Mouse (Mus musculus) hindbrain, embryonic 14.5 days (tissue): ENCODE data around the gene Gm20441. TPM values are rescaled to one million over a fixed set of nuclear protein-coding genes. Genes with fewer than 3 reads are reported as not detected.

Experiments
- ATAC-seq: fragments of 200-750 bp; cut with Nextera tagmentation; 2 replicates; pipeline ENCODE4 v1.8.0; 2017; ENCODE audit warnings: moderate number of reproducible peaks, mild to moderate bottlenecking, moderate TSS enrichment, moderate library complexity; ENCODE audit not compliant: low FRiP score
- DNase-seq: peaks from one replicate; pipeline ENCODE4 v3.0.0-alpha.2; 2015; ENCODE audit warnings: low spot score
- H3K27ac ChIP-seq: fragments of 300-500 bp; sonication (generic); 2 replicates; pipeline ENCODE4 v1.5.1; 2014; ENCODE audit warnings: mild to moderate bottlenecking, moderate library complexity
- H3K27me3 ChIP-seq: fragments of 300-500 bp; sonication (generic); 2 replicates; pipeline ENCODE4 v1.6.1; 2014; ENCODE audit warnings: mild to moderate bottlenecking, low read length, mixed read lengths; ENCODE audit not compliant: control insufficient read depth, insufficient read depth
- H3K36me3 ChIP-seq: fragments of 300-500 bp; sonication (generic); replicated peaks from 2 replicates; pipeline ENCODE4 v1.6.1; 2014; ENCODE audit not compliant: control insufficient read depth, insufficient read depth
- H3K4me1 ChIP-seq: fragments of 300-500 bp; sonication (generic); replicated peaks from 2 replicates; pipeline ENCODE4 v1.6.1; 2014; ENCODE audit warnings: antibody characterized with exemption, low read length, mixed read lengths; ENCODE audit not compliant: control insufficient read depth, insufficient read depth
- H3K4me2 ChIP-seq: fragments of 300-500 bp; sonication (generic); replicated peaks from 2 replicates; pipeline ENCODE4 v1.6.1; 2014; ENCODE audit warnings: mild to moderate bottlenecking, moderate library complexity
- H3K4me3 ChIP-seq: fragments of 300-500 bp; sonication (generic); replicated peaks from 2 replicates; pipeline ENCODE4 v1.5.1; 2014; ENCODE audit warnings: mild to moderate bottlenecking, low read length
- H3K9ac ChIP-seq: fragments of 300-500 bp; sonication (generic); 2 replicates; pipeline ENCODE4 v1.6.1; 2014
- H3K9me3 ChIP-seq: fragments of 300-500 bp; sonication (generic); 2 replicates; pipeline ENCODE4 v1.6.1; 2016; ENCODE audit warnings: low read length; ENCODE audit not compliant: control insufficient read depth
- WGBS: fragments of 180-500 bp; shearing (Covaris S2); extraction: QIAGEN DNeasy Blood & Tissue Kit; methylation state at CpG from one replicate; pipeline ENCODE4 v1.1.7; 2014; 5-methylcytosine and 5-hydroxymethylcytosine counted together
- polyA plus RNA-seq: library from polyadenylated mRNA; unstranded; fragments of >200 nt; fragmentation: Nextera tagmentation; extraction: Ambion mirVana; gene quantifications from 2 replicates; pipeline ENCODE4 v1.2.1, GENCODE M21; 2014

Gene Gm20441
- polyA plus RNA-seq, 1 experiment from 2014 or later = not detected

- Histone ChIP-seq H3K9me3 (no peaks in the 10 kb centered on the region), H3K27ac (no peak overlapping the region), H3K4me2 (no peak overlapping the region), H3K4me3 (no peak overlapping the region), H3K36me3 (no peaks in the 10 kb centered on the region), H3K4me1 (no peaks in the 10 kb centered on the region), H3K9ac (no peak overlapping the region), H3K27me3 (no peaks in the 10 kb centered on the region)
- ATAC-seq (no peak), DNase-seq (no peak)
- WGBS = 66% methylated on average over 10 of the region's 10 CpGs
Measured at GRCm38 (mm10) chr10:75818641-75819040, 37.9 kb upstream of the Gm20441 start.

DNA sequence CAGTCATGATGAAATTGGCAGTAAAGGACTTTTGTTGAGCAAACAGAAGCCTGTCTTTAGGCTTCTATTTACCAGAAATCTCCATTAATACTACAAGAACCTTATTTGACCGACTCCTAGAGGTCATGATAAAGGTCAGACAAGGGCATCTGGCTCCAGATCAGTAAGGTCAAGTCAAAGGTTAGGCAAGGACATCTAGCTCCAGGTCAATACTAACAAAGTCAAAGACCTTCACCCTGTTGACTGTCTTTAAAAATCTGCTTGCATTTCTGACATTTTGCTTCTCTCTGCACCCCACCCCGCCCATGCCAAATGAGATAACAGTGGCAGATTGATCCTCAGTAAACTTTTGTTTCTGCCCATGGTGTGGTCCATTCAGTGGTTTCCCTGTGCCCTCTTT, 23.5 kb upstream of the Gm20441 start:
- H3K9ac ChIP-seq = no peak overlapping the region
- 82% methylated on average over 2 of the region's 2 CpGs for WGBS
- ATAC-seq (no peak), DNase-seq (no peak)
- no peaks in the 10 kb centered on the region for H3K4me1 ChIP-seq
- no peak overlapping the region for H3K4me2 ChIP-seq
- no peaks in the 10 kb centered on the region for H3K36me3 ChIP-seq
- H3K4me3 ChIP-seq = no peak overlapping the region
- no peak overlapping the region for H3K27ac ChIP-seq
- H3K9me3 ChIP-seq = no peaks in the 10 kb centered on the region
- no peaks in the 10 kb centered on the region for H3K27me3 ChIP-seq

DNA sequence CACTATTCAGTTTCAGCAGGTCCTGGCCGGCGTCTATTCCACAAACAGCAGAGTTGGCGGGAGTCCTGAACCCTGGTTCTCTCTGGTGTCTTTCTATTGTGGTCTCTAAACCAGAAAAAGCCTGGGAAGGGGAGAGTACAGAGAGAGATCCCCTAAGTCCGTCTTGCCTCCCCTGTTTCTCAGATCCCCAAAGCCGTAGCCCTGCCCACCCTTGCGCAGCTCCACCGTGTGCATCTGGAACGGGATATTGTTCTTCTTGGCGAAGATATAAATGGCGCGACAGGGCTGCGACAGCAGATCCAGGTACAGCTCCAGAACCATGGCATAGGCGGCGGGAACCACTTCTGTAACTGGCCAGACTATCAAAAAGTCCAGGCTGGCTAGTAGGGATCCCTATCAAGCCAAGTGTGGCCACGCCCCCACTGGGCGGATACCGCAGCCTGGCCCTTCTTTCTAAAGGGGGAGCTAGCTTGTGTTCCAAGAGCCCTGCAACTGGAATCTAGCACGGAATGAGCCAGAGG, 17.5 kb upstream of the Gm20441 start, which contains the start of gene Gstt1:
TSS of gene Gstt1 (minus strand) at position 409 of the 521 bp plus-strand sequence.
- Histone ChIP-seq H3K9ac (peak within 1 kb of the TSS; percentile 47), H3K27me3 (peaks cover 8% of the 10 kb centered on the region), H3K9me3 (no peaks in the 10 kb centered on the region), H3K36me3 (no peaks in the 10 kb centered on the region), H3K4me2 (peak within 1 kb of the TSS; percentile 56), H3K4me3 (peak within 1 kb of the TSS; percentile 31), H3K27ac (no peak within 1 kb of the TSS), H3K4me1 (no peaks in the 10 kb centered on the region; the same call in 1 of the 2 replicates)
- WGBS = 3% methylated on average over 18 of the region's 18 CpGs
- DNase-seq (peak; percentile 25), ATAC-seq (0 out of 2 replicates have a peak, but pooled peaks have one; percentile 11)

DNA sequence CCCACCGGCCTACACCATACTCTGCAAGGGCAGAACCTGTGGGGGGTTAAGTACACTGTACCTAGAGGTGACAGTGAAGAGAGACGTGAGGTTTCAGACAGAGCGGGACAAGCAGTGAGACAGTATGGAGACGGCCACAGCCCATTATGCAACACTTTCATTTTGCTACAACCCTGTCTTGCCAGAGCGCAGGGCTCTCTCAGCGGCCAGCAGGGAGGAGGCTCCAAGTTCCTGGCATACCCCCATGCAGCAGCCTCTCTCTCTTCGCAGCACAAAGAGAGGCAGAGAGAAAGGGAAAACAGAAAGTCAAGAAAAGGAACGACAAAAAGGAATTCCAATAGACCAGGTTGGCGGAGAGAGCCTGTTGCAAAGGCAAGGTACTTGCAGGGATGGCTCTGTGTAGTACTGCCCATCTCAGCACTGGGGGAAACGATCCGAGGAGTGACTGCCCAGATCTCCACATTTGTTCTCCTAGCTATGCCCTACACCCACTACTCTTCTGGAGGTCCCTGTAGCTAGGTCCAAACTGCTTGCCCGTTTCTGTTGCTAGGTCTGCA, 16.9 kb upstream of the Gm20441 start:
- peak overlapping the region; percentile 31 for H3K4me3 ChIP-seq
- no peaks in the 10 kb centered on the region; the same call in 1 of the 2 replicates for H3K4me1 ChIP-seq
- ATAC-seq (peak; percentile 81), DNase-seq (peak; percentile 31)
- no peak overlapping the region for H3K27ac ChIP-seq
- peak overlapping the region; percentile 56 for H3K4me2 ChIP-seq
- H3K36me3 ChIP-seq = no peaks in the 10 kb centered on the region
- H3K27me3 ChIP-seq = peaks cover 8% of the 10 kb centered on the region
- H3K9me3 ChIP-seq = no peaks in the 10 kb centered on the region
- under 1% methylated on average over 12 of the region's 12 CpGs for WGBS
- peak overlapping the region; percentile 47 for H3K9ac ChIP-seq

- DNase-seq (no peak), ATAC-seq (no peak)
- H3K27me3 ChIP-seq = peaks cover 8% of the 10 kb centered on the region
- H3K4me1 ChIP-seq = no peaks in the 10 kb centered on the region; the same call in 1 of the 2 replicates
- H3K27ac ChIP-seq = no peak overlapping the region
- no peaks in the 10 kb centered on the region for H3K9me3 ChIP-seq
- peak overlapping the region; percentile 56 for H3K4me2 ChIP-seq
- H3K36me3 ChIP-seq = no peaks in the 10 kb centered on the region
- peak overlapping the region; percentile 31 for H3K4me3 ChIP-seq
- H3K9ac ChIP-seq = peak overlapping the region; percentile 47
- WGBS = 47% methylated on average over 11 of the region's 11 CpGs
Measured at GRCm38 (mm10) chr10:75796731-75797516, 16.2 kb upstream of the Gm20441 start.

GRCm38 (mm10) chr10:75794880-75795279, 14.1 kb upstream of the Gm20441 start:
- H3K9me3 ChIP-seq = no peaks in the 10 kb centered on the region
- DNase-seq (no peak), ATAC-seq (no peak)
- peaks cover 8% of the 10 kb centered on the region for H3K27me3 ChIP-seq
- no peak overlapping the region for H3K4me3 ChIP-seq
- no peak overlapping the region for H3K4me2 ChIP-seq
- 37% methylated on average over 3 of the region's 3 CpGs for WGBS
- H3K9ac ChIP-seq = no peak overlapping the region
- H3K27ac ChIP-seq = no peak overlapping the region
- no peaks in the 10 kb centered on the region for H3K36me3 ChIP-seq
- H3K4me1 ChIP-seq = no peaks in the 10 kb centered on the region; the same call in 1 of the 2 replicates

- ATAC-seq (no peak), DNase-seq (no peak)
- Histone ChIP-seq H3K27ac (no peak overlapping the region), H3K36me3 (no peaks in the 10 kb centered on the region), H3K9me3 (no peaks in the 10 kb centered on the region), H3K9ac (0 out of 2 replicates have a peak overlapping the region, but pooled peaks have one; percentile 31), H3K4me3 (no peak overlapping the region), H3K27me3 (no peaks in the 10 kb centered on the region), H3K4me1 (no peaks in the 10 kb centered on the region), H3K4me2 (no peak overlapping the region)
- WGBS = 21% methylated on average over 7 of the region's 7 CpGs
Measured at GRCm38 (mm10) chr10:75790773-75791172, 10.0 kb upstream of the Gm20441 start.

DNA sequence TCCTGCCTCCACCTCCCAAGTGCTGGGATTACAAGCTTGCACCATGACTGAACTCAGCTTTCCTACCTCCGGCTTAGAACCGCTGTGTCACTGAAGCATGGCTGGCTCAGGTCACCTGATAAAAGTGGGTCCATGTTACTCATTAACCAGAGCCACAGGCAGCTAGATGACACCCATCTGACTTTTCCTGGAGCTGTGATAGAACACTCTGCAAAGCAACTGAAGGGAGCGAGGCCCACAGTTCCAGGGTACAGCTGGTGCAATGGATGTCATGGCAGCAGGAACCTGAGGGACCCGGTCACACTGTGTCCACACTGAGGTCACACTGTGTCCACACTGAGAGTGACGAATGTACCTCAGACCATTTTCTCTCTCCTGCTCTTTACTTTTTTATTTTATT, 9.1 kb upstream of the Gm20441 start:
- ATAC-seq (no peak), DNase-seq (no peak)
- Histone ChIP-seq H3K27me3 (no peaks in the 10 kb centered on the region), H3K4me1 (no peaks in the 10 kb centered on the region), H3K27ac (no peak overlapping the region), H3K4me2 (no peak overlapping the region), H3K9ac (no peak overlapping the region), H3K9me3 (no peaks in the 10 kb centered on the region), H3K36me3 (no peaks in the 10 kb centered on the region), H3K4me3 (no peak overlapping the region)
- 83% methylated on average over 5 of the region's 5 CpGs for WGBS

DNA sequence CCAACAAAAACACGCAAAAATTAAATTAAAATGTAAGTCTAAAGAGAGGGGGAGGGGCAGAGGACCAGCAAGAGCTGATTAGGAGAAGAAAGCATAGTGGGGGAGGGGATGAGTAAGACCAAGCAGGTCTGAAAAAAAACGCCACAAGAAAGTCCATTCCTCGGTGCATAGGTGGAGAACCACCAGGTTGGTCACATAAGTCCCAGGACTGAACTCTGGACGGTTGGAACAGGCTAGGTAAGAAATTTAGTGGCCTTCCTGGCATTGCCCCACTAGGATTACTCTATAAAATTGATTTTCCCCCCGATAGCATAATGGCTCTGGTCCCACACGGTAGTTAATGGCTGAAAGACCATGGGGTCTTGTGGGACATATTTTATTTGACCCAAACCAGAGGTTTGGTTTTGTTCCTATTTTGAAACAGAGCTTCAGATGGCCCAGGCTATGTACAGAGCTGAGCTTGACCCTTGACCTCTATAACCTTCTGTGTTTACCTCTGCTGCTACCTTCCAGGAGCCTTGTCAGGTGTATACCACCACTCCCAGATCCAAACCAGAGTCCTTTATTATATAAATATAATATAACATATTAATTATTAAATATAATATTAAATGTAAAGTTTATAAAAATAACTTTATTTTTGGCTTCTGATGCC, 8.5 kb upstream of the Gm20441 start:
- H3K4me2 ChIP-seq = no peak overlapping the region
- no peak for ATAC-seq
- no peaks in the 10 kb centered on the region for H3K9me3 ChIP-seq
- H3K4me1 ChIP-seq = no peaks in the 10 kb centered on the region
- no peaks in the 10 kb centered on the region for H3K36me3 ChIP-seq
- WGBS = 82% methylated on average over 6 of the region's 6 CpGs
- H3K9ac ChIP-seq = no peak overlapping the region
- DNase-seq = no peak
- no peak overlapping the region for H3K4me3 ChIP-seq
- no peak overlapping the region for H3K27ac ChIP-seq
- no peaks in the 10 kb centered on the region for H3K27me3 ChIP-seq
